Mouse (Mus musculus) urinary bladder, adult 18-20 months (tissue): ENCODE data around the gene Ddias.
"Not testable (repeated sequence)": the region's sequence is repeated elsewhere in the genome, so short reads cannot be mapped to it uniquely, and the experiment has no call there.

ENCODE experiments used
- DNase-seq, 2 experiments: peaks; one replicate each; pipeline ENCODE4 v3.0.0; 2022; ENCODE audit warnings: low spot score in 2 of 2, mixed read lengths in 2 of 2

Ddias gene

GRCm38 (mm10) chr7:92874116-92874675, at the start of gene Ddias, which contains the start of gene Prcp:
Gene Ddias, minus strand, starts transcription at chr7:92874247.
Gene Prcp, plus strand, starts transcription at chr7:92874470.
- DNase-seq, result peak; percentile 86 to 95

GRCm38 (mm10) chr7:92920857-92921172, 46.8 kb upstream of the Ddias start:
- no peak for DNase-seq

GRCm38 (mm10) chr7:92920172-92920856, 46.3 kb upstream of the Ddias start:
- no peak for DNase-seq

- not testable (repeated sequence) for DNase-seq
Measured at GRCm38 (mm10) chr7:92904285-92904684, 30.2 kb upstream of the Ddias start.

- DNase-seq, result peak; percentile 19 to 32
Measured at GRCm38 (mm10) chr7:92903360-92904038, 29.5 kb upstream of the Ddias start.

GRCm38 (mm10) chr7:92897021-92897420, 23.0 kb upstream of the Ddias start:
- no peak for DNase-seq

GRCm38 (mm10) chr7:92896036-92896435, 22.0 kb upstream of the Ddias start:
- no peak for DNase-seq

- DNase-seq, result no peak
Measured at GRCm38 (mm10) chr7:92893478-92893877, 19.4 kb upstream of the Ddias start.

- no peak for DNase-seq
Measured at GRCm38 (mm10) chr7:92890618-92891230, 16.7 kb upstream of the Ddias start.

- no peak for DNase-seq
Measured at GRCm38 (mm10) chr7:92890211-92890610, 16.2 kb upstream of the Ddias start.

GRCm38 (mm10) chr7:92887230-92887629, 13.2 kb upstream of the Ddias start:
- no peak for DNase-seq

- no peak for DNase-seq
Measured at GRCm38 (mm10) chr7:92886801-92887200, 12.8 kb upstream of the Ddias start.

- no peak for DNase-seq
Measured at GRCm38 (mm10) chr7:92884998-92885660, 11.1 kb upstream of the Ddias start.

- no peak for DNase-seq
Measured at GRCm38 (mm10) chr7:92883850-92884716, 10.0 kb upstream of the Ddias start.

GRCm38 (mm10) chr7:92878575-92879285, 4.7 kb upstream of the Ddias start:
- DNase-seq, result no peak

- DNase-seq, result no peak
Measured at GRCm38 (mm10) chr7:92876538-92876937, 2.5 kb upstream of the Ddias start.

GRCm38 (mm10) chr7:92876066-92876465, 2.0 kb upstream of the Ddias start:
- DNase-seq, result no peak

GRCm38 (mm10) chr7:92874761-92875408, 838 bp upstream of the Ddias start:
- DNase-seq, result peak; percentile 83 to 90

GRCm38 (mm10) chr7:92871596-92871995, 2.5 kb downstream of the Ddias start:
- no peak for DNase-seq

GRCm38 (mm10) chr7:92870161-92870560, 3.9 kb downstream of the Ddias start:
- no peak for DNase-seq
